Mouse (Mus musculus) thymus, adult 2 months (tissue): Measurements from ENCODE around the gene Chst8.

Experiments
- CTCF ChIP-seq: fragments of 200-500 bp; IDR thresholded peaks from 2 replicates; pipeline ENCODE4 v1.5.1; 2012; ENCODE audit warnings: mild to moderate bottlenecking, control low read depth, low read length, moderate library complexity, borderline replicate concordance; ENCODE audit not compliant: control insufficient read depth, poor library complexity, insufficient read depth; ENCODE audit errors: extremely low read depth
- POLR2A ChIP-seq: fragments of 200-500 bp; IDR thresholded peaks from 2 replicates; pipeline ENCODE4 v1.6.1; 2012; ENCODE audit warnings: mild to moderate bottlenecking, low read length, control low read depth, moderate library complexity; ENCODE audit not compliant: control insufficient read depth, poor library complexity, insufficient read depth; ENCODE audit errors: extremely low read depth

DNA sequence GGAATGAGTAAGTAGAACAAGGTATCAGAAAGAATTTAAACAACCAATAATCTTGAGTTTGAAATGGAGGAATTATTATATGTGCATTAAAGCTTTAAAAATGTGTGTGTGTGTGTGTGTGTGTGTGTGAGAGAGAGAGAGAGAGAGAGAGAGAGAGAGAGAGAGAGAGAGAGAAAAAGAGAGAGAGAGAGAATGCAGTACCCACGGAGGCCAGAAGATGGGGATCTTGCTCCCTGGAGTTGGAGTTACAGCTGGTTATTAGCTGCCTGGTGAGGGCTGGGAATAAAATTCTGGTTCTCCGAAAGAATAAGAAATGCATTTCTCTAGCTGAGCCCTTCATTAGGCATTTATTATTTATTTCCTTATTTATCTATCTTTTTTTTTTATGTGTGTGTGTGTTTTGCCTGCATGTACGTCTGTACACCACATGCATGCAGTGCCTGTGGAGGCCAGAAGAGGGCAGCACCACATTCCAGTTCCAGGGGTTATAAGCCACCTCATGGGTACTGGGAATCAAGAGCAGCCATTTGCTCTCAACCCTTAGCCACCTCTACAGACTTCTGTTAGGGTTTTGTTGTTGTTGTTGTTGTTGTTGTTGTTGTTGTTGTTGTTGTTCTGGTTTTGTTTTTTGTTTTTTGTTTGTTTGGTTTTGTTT lies 13.9 kb upstream of the Chst8 start:
- TF ChIP-seq CTCF (no peak), POLR2A (no peak)
